Mouse (Mus musculus): ENCODE measurements at regions not wholly inside any gene's neighbourhood (a gene's known extent, or its start where the extent isn't known, plus 50 kb on each side); places are given as distances from the start of the nearest gene placed in this dataset.
"Not testable (repeated sequence)": the region's sequence is repeated elsewhere in the genome, so short reads cannot be mapped to it uniquely, and the experiment has no call there.

GRCm38 (mm10) chr11:113132078-113133064 is 350.3 kb downstream of the Sox9 start:
- DNase-seq (ENCODE audit: low spot score in 2 of 2): no peak

GRCm38 (mm10) chr11:113133407-113133806 is 351.4 kb downstream of the Sox9 start:
- DNase-seq (ENCODE audit: low spot score in 2 of 2): no peak

GRCm38 (mm10) chr11:113135261-113135660 is 353.2 kb downstream of the Sox9 start:
- no peak for DNase-seq (ENCODE audit: low spot score in 2 of 2)

GRCm38 (mm10) chr11:113138462-113138861 is 356.4 kb downstream of the Sox9 start:
- no peak for DNase-seq (ENCODE audit: low spot score in 2 of 2)

GRCm38 (mm10) chr11:113140595-113140994 is 358.6 kb downstream of the Sox9 start:
- no peak for DNase-seq (ENCODE audit: low spot score in 2 of 2)

- DNase-seq (ENCODE audit: low spot score in 2 of 2): no peak
Measured at GRCm38 (mm10) chr11:113142816-113143215, 360.8 kb downstream of the Sox9 start.

GRCm38 (mm10) chr11:113143839-113144627 is 362.0 kb downstream of the Sox9 start:
- no peak for DNase-seq (ENCODE audit: low spot score in 2 of 2)

- DNase-seq (ENCODE audit: low spot score in 2 of 2): no peak
Measured at GRCm38 (mm10) chr11:113145721-113146120, 363.7 kb downstream of the Sox9 start.

- DNase-seq (ENCODE audit: low spot score in 2 of 2): no peak
Measured at GRCm38 (mm10) chr11:113146762-113147161, 364.7 kb downstream of the Sox9 start.

GRCm38 (mm10) chr11:113147535-113148197 is 365.6 kb downstream of the Sox9 start:
- DNase-seq (ENCODE audit: low spot score in 2 of 2): no peak

GRCm38 (mm10) chr11:113148198-113148537 is 366.1 kb downstream of the Sox9 start:
- DNase-seq (ENCODE audit: low spot score in 2 of 2): no peak

- no peak for DNase-seq (ENCODE audit: low spot score in 2 of 2)
Measured at GRCm38 (mm10) chr11:113155515-113155914, 373.5 kb downstream of the Sox9 start.

- DNase-seq (ENCODE audit: low spot score in 2 of 2): no peak
Measured at GRCm38 (mm10) chr11:113163941-113164340, 381.9 kb downstream of the Sox9 start.

GRCm38 (mm10) chr11:113164510-113164909 is 382.5 kb downstream of the Sox9 start:
- no peak for DNase-seq (ENCODE audit: low spot score in 2 of 2)

- peak in 1 of 2 experiments; percentile 25 for DNase-seq (ENCODE audit: low spot score in 2 of 2)
Measured at GRCm38 (mm10) chr11:113165069-113165795, 383.2 kb downstream of the Sox9 start.

GRCm38 (mm10) chr11:113166517-113166916 is 384.5 kb downstream of the Sox9 start:
- DNase-seq (ENCODE audit: low spot score in 2 of 2): no peak

- DNase-seq (ENCODE audit: low spot score in 2 of 2): peak; percentile 43 to 56
Measured at GRCm38 (mm10) chr11:113172497-113173140, 390.6 kb downstream of the Sox9 start.

GRCm38 (mm10) chr11:113173317-113173716 is 391.3 kb downstream of the Sox9 start:
- DNase-seq (ENCODE audit: low spot score in 2 of 2): not testable (repeated sequence)

GRCm38 (mm10) chr11:113174011-113174507 is 392.0 kb downstream of the Sox9 start:
- DNase-seq (ENCODE audit: low spot score in 2 of 2): no peak

GRCm38 (mm10) chr11:113175323-113175722 is 393.3 kb downstream of the Sox9 start:
- DNase-seq (ENCODE audit: low spot score in 2 of 2): peak in 1 of 2 experiments; percentile 39

- no peak for DNase-seq (ENCODE audit: low spot score in 2 of 2)
Measured at GRCm38 (mm10) chr11:113176183-113176582, 394.2 kb downstream of the Sox9 start.

Measured in spleen, postnatal 14 days (tissue).